Mouse (Mus musculus): ENCODE results near the gene Muc15. TPM values are rescaled to one million over a fixed set of nuclear protein-coding genes. Genes with fewer than 3 reads are reported as not detected.

Gene Muc15
- not detected in 4 replicates for total RNA-seq (2023)

DNA sequence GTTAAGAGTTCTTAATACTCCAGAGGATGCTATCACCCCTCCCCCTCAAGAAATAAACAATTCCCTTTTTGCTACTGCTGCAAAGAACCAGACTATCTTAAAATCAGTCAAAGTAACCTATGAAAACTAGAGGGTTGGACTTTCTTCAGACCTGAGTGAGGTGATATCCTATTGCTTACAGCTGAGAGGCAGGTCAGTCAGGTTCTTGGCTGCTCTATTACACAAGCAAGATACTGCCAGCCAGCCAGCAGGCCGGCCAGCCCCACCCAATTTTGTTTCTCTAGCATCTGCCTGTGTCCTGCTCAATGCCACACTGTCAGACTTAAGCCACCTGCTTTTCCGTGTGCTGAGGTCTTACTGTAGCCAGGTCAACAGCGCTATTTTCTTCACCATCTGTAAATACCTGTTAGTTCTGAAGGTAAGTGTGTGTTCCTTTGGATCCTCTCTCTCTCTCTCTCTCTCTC is at the start of gene Muc15:
Gene Muc15 (plus strand): TSS at position 51 of the 464 bp plus-strand sequence.

Other genes starting within 250 kb of the Muc15 start
- not detected in 4 replicates for gene Slc5a12, start 124.0 kb upstream of the Muc15 start, total RNA-seq (2023)
- not detected in 4 replicates for gene Ano3, start 229.6 kb downstream of the Muc15 start, total RNA-seq (2023)